Mouse (Mus musculus) embryonic facial prominence, embryonic 13.5 days (tissue): ENCODE data around the gene Wwox. TPM values are rescaled to one million over a fixed set of nuclear protein-coding genes. Genes with fewer than 3 reads are reported as not detected.

ENCODE experiments used
- ATAC-seq: fragments of 200-750 bp; cut with Nextera tagmentation; 2 replicates; pipeline ENCODE4 v1.8.0; 2017; ENCODE audit warnings: low read depth; ENCODE audit not compliant: insufficient number of reproducible peaks, insufficient read depth, low FRiP score, low TSS enrichment
- H3K27ac ChIP-seq: fragments of 300-500 bp; sonication (generic); 2 replicates; pipeline ENCODE4 v1.5.1; 2015; ENCODE audit warnings: moderate library complexity, mild to moderate bottlenecking, inconsistent platforms
- H3K27me3 ChIP-seq: fragments of 300-500 bp; sonication (generic); 2 replicates; pipeline ENCODE4 v1.6.1; 2015; ENCODE audit warnings: mild to moderate bottlenecking, inconsistent platforms
- H3K36me3 ChIP-seq: fragments of 300-500 bp; sonication (generic); 2 replicates; pipeline ENCODE4 v1.6.1; 2015; ENCODE audit warnings: mild to moderate bottlenecking, inconsistent platforms
- H3K4me1 ChIP-seq: fragments of 300-500 bp; sonication (generic); 2 replicates; pipeline ENCODE4 v1.6.1; 2015; ENCODE audit warnings: inconsistent platforms
- H3K4me2 ChIP-seq: fragments of 300-500 bp; sonication (generic); 2 replicates; pipeline ENCODE4 v1.6.1; 2015; ENCODE audit warnings: moderate library complexity, mild to moderate bottlenecking, inconsistent platforms
- H3K4me3 ChIP-seq: fragments of 300-500 bp; sonication (generic); 2 replicates; pipeline ENCODE4 v1.5.1; 2015; ENCODE audit warnings: mild to moderate bottlenecking, inconsistent platforms
- H3K9ac ChIP-seq: fragments of 300-500 bp; sonication (generic); 2 replicates; pipeline ENCODE4 v1.6.1; 2015; ENCODE audit warnings: mild to moderate bottlenecking, inconsistent platforms
- H3K9me3 ChIP-seq: fragments of 300-500 bp; sonication (generic); 2 replicates; pipeline ENCODE4 v1.6.1; 2016; ENCODE audit warnings: inconsistent platforms
- WGBS: fragments of 180-500 bp; shearing (Covaris S2); methylation state at CpG from one replicate; pipeline ENCODE4 v1.1.7; 2015; ENCODE audit warnings: mixed read lengths; 5-methylcytosine and 5-hydroxymethylcytosine counted together
- polyA plus RNA-seq: library from polyadenylated mRNA; unstranded; fragments of >200 nt; fragmentation: Nextera tagmentation; extraction: Ambion mirVana; gene quantifications from 2 replicates; pipeline ENCODE4 v1.2.1, GENCODE M21; 2015

Wwox gene
- polyA plus RNA-seq, 1 experiment from 2014 or later, result 11.5 TPM

GRCm38 (mm10) chr8:114631087-114631486, 191.6 kb downstream of the Wwox start:
- no peak for ATAC-seq
- Histone ChIP-seq H3K9me3 (no peaks in the 10 kb centered on the region), H3K4me2 (no peak overlapping the region), H3K4me3 (no peak overlapping the region), H3K4me1 (peaks cover 38% of the 10 kb centered on the region), H3K36me3 (no peaks in the 10 kb centered on the region), H3K27ac (no peak overlapping the region), H3K27me3 (peaks cover 28% of the 10 kb centered on the region), H3K9ac (no peak overlapping the region)
- WGBS, result 69% methylated on average over 6 of the region's 6 CpGs

- Histone ChIP-seq H3K27me3 (peaks cover 40% of the 10 kb centered on the region), H3K9me3 (no peaks in the 10 kb centered on the region), H3K4me3 (no peak overlapping the region), H3K4me1 (peaks cover 28% of the 10 kb centered on the region), H3K36me3 (no peaks in the 10 kb centered on the region), H3K4me2 (no peak overlapping the region), H3K27ac (no peak overlapping the region), H3K9ac (no peak overlapping the region)
- ATAC-seq, result no peak
- WGBS, result 71% methylated on average over 2 of the region's 2 CpGs
These were observed 194.7 kb downstream of the Wwox start for GRCm38 (mm10) chr8:114634151-114634550.

- H3K36me3 ChIP-seq, result no peaks in the 10 kb centered on the region
- no peak overlapping the region for H3K9ac ChIP-seq
- H3K4me3 ChIP-seq, result no peak overlapping the region
- H3K27me3 ChIP-seq, result peaks cover 37% of the 10 kb centered on the region
- H3K4me2 ChIP-seq, result no peak overlapping the region; the same call in 1 of the 2 replicates
- 21% methylated on average over 9 of the region's 9 CpGs for WGBS
- H3K9me3 ChIP-seq, result no peaks in the 10 kb centered on the region
- peaks cover 28% of the 10 kb centered on the region for H3K4me1 ChIP-seq
- H3K27ac ChIP-seq, result 0 out of 2 replicates have a peak overlapping the region, but pooled peaks have one; percentile 49
- ATAC-seq, result peak; percentile 43; the same call in 1 of the 2 replicates
These were observed 195.4 kb downstream of the Wwox start for GRCm38 (mm10) chr8:114634669-114635410.

- no peak for ATAC-seq
- WGBS, result 64% methylated on average over 5 of the region's 5 CpGs
These were observed 196.9 kb downstream of the Wwox start for GRCm38 (mm10) chr8:114636376-114636775.

GRCm38 (mm10) chr8:114641809-114642208, 202.4 kb downstream of the Wwox start:
- Histone ChIP-seq H3K9ac (no peak overlapping the region), H3K27me3 (peaks cover 33% of the 10 kb centered on the region), H3K4me3 (no peak overlapping the region), H3K27ac (no peak overlapping the region), H3K36me3 (no peaks in the 10 kb centered on the region), H3K9me3 (no peaks in the 10 kb centered on the region), H3K4me2 (0 out of 2 replicates have a peak overlapping the region, but pooled peaks have one; percentile 1), H3K4me1 (peaks cover 24% of the 10 kb centered on the region)
- no peak for ATAC-seq
- WGBS, result 50% methylated on average over 9 of the region's 9 CpGs

More at GRCm38 (mm10) chr8:114636376-114636775, 196.9 kb downstream of the Wwox start:
- Histone ChIP-seq H3K27ac (no peak overlapping the region), H3K4me3 (no peak overlapping the region), H3K4me1 (peaks cover 32% of the 10 kb centered on the region), H3K27me3 (peaks cover 39% of the 10 kb centered on the region), H3K4me2 (no peak overlapping the region), H3K36me3 (no peaks in the 10 kb centered on the region), H3K9ac (no peak overlapping the region), H3K9me3 (no peaks in the 10 kb centered on the region)

GRCm38 (mm10) chr8:114650789-114651188, 211.3 kb downstream of the Wwox start:
- H3K9me3 ChIP-seq, result no peaks in the 10 kb centered on the region
- no peaks in the 10 kb centered on the region for H3K4me1 ChIP-seq
- H3K9ac ChIP-seq, result no peak overlapping the region
- H3K4me3 ChIP-seq, result no peak overlapping the region
- 86% methylated on average over 14 of the region's 14 CpGs for whole genome bisulfite sequencing
- ATAC-seq, result no peak
- H3K36me3 ChIP-seq, result no peaks in the 10 kb centered on the region
- no peak overlapping the region for H3K4me2 ChIP-seq
- peaks cover 49% of the 10 kb centered on the region for H3K27me3 ChIP-seq
- no peak overlapping the region for H3K27ac ChIP-seq

GRCm38 (mm10) chr8:114657789-114658188, 218.3 kb downstream of the Wwox start:
- Histone ChIP-seq H3K27me3 (peaks cover 54% of the 10 kb centered on the region), H3K27ac (no peak overlapping the region)
- WGBS, result 48% methylated on average over 4 of the region's 4 CpGs

GRCm38 (mm10) chr8:114658475-114658874, 219.0 kb downstream of the Wwox start:
- no peak for ATAC-seq
- Histone ChIP-seq H3K4me2 (no peak overlapping the region), H3K9me3 (no peaks in the 10 kb centered on the region), H3K27ac (no peak overlapping the region), H3K27me3 (peaks cover 50% of the 10 kb centered on the region), H3K4me1 (peaks cover 4% of the 10 kb centered on the region), H3K4me3 (no peak overlapping the region), H3K36me3 (no peaks in the 10 kb centered on the region), H3K9ac (no peak overlapping the region)
- 30% methylated on average over 4 of the region's 4 CpGs for WGBS

More at GRCm38 (mm10) chr8:114657789-114658188, 218.3 kb downstream of the Wwox start:
- H3K4me2 ChIP-seq, result no peak overlapping the region
- no peak overlapping the region for H3K4me3 ChIP-seq
- H3K9me3 ChIP-seq, result no peaks in the 10 kb centered on the region
- H3K9ac ChIP-seq, result no peak overlapping the region
- ATAC-seq, result no peak
- peaks cover 4% of the 10 kb centered on the region for H3K4me1 ChIP-seq
- no peaks in the 10 kb centered on the region for H3K36me3 ChIP-seq

GRCm38 (mm10) chr8:114663053-114663452, 223.6 kb downstream of the Wwox start:
- 73% methylated on average over 7 of the region's 7 CpGs for WGBS
- Histone ChIP-seq H3K4me1 (peaks cover 4% of the 10 kb centered on the region), H3K9me3 (no peaks in the 10 kb centered on the region), H3K4me3 (no peak overlapping the region), H3K27me3 (peaks cover 37% of the 10 kb centered on the region), H3K9ac (no peak overlapping the region), H3K4me2 (no peak overlapping the region), H3K27ac (no peak overlapping the region), H3K36me3 (no peaks in the 10 kb centered on the region)
- no peak for ATAC-seq

- H3K4me3 ChIP-seq, result no peak overlapping the region
- WGBS, result 42% methylated on average over 6 of the region's 6 CpGs
- no peaks in the 10 kb centered on the region for H3K36me3 ChIP-seq
- H3K4me1 ChIP-seq, result no peaks in the 10 kb centered on the region
- H3K27ac ChIP-seq, result no peak overlapping the region
- no peak overlapping the region for H3K4me2 ChIP-seq
- H3K27me3 ChIP-seq, result peaks cover 39% of the 10 kb centered on the region
- no peak for ATAC-seq
- no peaks in the 10 kb centered on the region for H3K9me3 ChIP-seq
- H3K9ac ChIP-seq, result no peak overlapping the region
These were observed 226.1 kb downstream of the Wwox start for GRCm38 (mm10) chr8:114665521-114665920.

- 70% methylated on average over 6 of the region's 6 CpGs for WGBS
- H3K4me1 ChIP-seq, result peaks cover 4% of the 10 kb centered on the region; the same call in 1 of the 2 replicates
- no peak overlapping the region for H3K4me3 ChIP-seq
- no peaks in the 10 kb centered on the region for H3K9me3 ChIP-seq
- H3K4me2 ChIP-seq, result no peak overlapping the region
- no peaks in the 10 kb centered on the region for H3K36me3 ChIP-seq
- ATAC-seq, result no peak
- peaks cover 18% of the 10 kb centered on the region; the same call in 1 of the 2 replicates for H3K27me3 ChIP-seq
- H3K9ac ChIP-seq, result no peak overlapping the region
- no peak overlapping the region for H3K27ac ChIP-seq
These were observed 231.3 kb downstream of the Wwox start for GRCm38 (mm10) chr8:114670801-114671200.

- peaks cover 4% of the 10 kb centered on the region; the same call in 1 of the 2 replicates for H3K4me1 ChIP-seq
- H3K4me3 ChIP-seq, result no peak overlapping the region
- peaks cover 17% of the 10 kb centered on the region; the same call in 1 of the 2 replicates for H3K27me3 ChIP-seq
- no peak overlapping the region for H3K9ac ChIP-seq
- H3K36me3 ChIP-seq, result no peaks in the 10 kb centered on the region
- H3K4me2 ChIP-seq, result no peak overlapping the region
- no peaks in the 10 kb centered on the region for H3K9me3 ChIP-seq
- 64% methylated on average over 9 of the region's 9 CpGs for WGBS
- 0 out of 2 replicates have a peak overlapping the region, but pooled peaks have one; percentile 39 for H3K27ac ChIP-seq
- ATAC-seq, result no peak
These were observed 231.8 kb downstream of the Wwox start for GRCm38 (mm10) chr8:114671237-114671674.
